Mouse (Mus musculus) midbrain, embryonic 12.5 days (tissue): Measurements from ENCODE around the gene Terb2. TPM values are rescaled to one million over a fixed set of nuclear protein-coding genes. Genes with fewer than 3 reads are reported as not detected.
A peak's percentile ranks its signal among the peaks of the same experiment; 100 is the strongest.
"Not testable (repeated sequence)": the region's sequence is repeated elsewhere in the genome, so short reads cannot be mapped to it uniquely, and the experiment has no call there.

ENCODE experiments used
- ATAC-seq: fragments of 200-750 bp; cut with Nextera tagmentation; 2 replicates; pipeline ENCODE4 v1.8.0; 2017; ENCODE audit warnings: low read depth, moderate TSS enrichment, moderate library complexity; ENCODE audit not compliant: low FRiP score
- H3K27ac ChIP-seq: fragments of 300-500 bp; sonication (generic); replicated peaks from 2 replicates; pipeline ENCODE4 v1.5.1; 2016; ENCODE audit warnings: mild to moderate bottlenecking
- H3K27me3 ChIP-seq: fragments of 300-500 bp; sonication (generic); 2 replicates; pipeline ENCODE4 v1.6.1; 2016; ENCODE audit warnings: mild to moderate bottlenecking
- H3K36me3 ChIP-seq: fragments of 300-500 bp; sonication (generic); 2 replicates; pipeline ENCODE4 v1.6.1; 2016
- H3K4me1 ChIP-seq: fragments of 300-500 bp; sonication (generic); 2 replicates; pipeline ENCODE4 v1.6.1; 2016
- H3K4me2 ChIP-seq: fragments of 300-500 bp; sonication (generic); replicated peaks from 2 replicates; pipeline ENCODE4 v1.6.1; 2016; ENCODE audit warnings: mild to moderate bottlenecking, moderate library complexity
- H3K4me3 ChIP-seq: fragments of 300-500 bp; sonication (generic); 2 replicates; pipeline ENCODE4 v1.5.1; 2016; ENCODE audit warnings: mild to moderate bottlenecking
- H3K9ac ChIP-seq: fragments of 300-500 bp; sonication (generic); replicated peaks from 2 replicates; pipeline ENCODE4 v1.6.1; 2016; ENCODE audit warnings: mild to moderate bottlenecking, moderate library complexity
- H3K9me3 ChIP-seq: fragments of 300-500 bp; sonication (generic); 2 replicates; pipeline ENCODE4 v1.6.1; 2016; ENCODE audit warnings: mild to moderate bottlenecking
- WGBS: fragments of 180-500 bp; shearing (Covaris S2); methylation state at CpG from one replicate; pipeline ENCODE4 v1.1.7; 2016; 5-methylcytosine and 5-hydroxymethylcytosine counted together
- polyA plus RNA-seq: library from polyadenylated mRNA; unstranded; fragments of >200 nt; fragmentation: Nextera tagmentation; extraction: Ambion mirVana; gene quantifications from 2 replicates; pipeline ENCODE4 v1.2.1, GENCODE M21; 2016

The Terb2 gene
- polyA plus RNA-seq, 1 experiment from 2014 or later = not detected

GRCm38 (mm10) chr2:122210534-122211228, 24.6 kb downstream of the Terb2 start:
- no peaks in the 10 kb centered on the region for H3K36me3 ChIP-seq
- H3K9ac ChIP-seq = no peak overlapping the region
- H3K9me3 ChIP-seq = no peaks in the 10 kb centered on the region
- no peak overlapping the region for H3K27ac ChIP-seq
- no peaks in the 10 kb centered on the region for H3K27me3 ChIP-seq
- H3K4me1 ChIP-seq = peaks cover 5% of the 10 kb centered on the region; the same call in 1 of the 2 replicates
- H3K4me2 ChIP-seq = no peak overlapping the region
- 50% methylated on average over 3 of the region's 3 CpGs for whole genome bisulfite sequencing
- no peak overlapping the region for H3K4me3 ChIP-seq
- ATAC-seq = peak; percentile 62; the same call in 1 of the 2 replicates

GRCm38 (mm10) chr2:122217075-122217474, 31.0 kb downstream of the Terb2 start:
- not testable (repeated sequence) for H3K9ac ChIP-seq

GRCm38 (mm10) chr2:122218234-122218633, 32.2 kb downstream of the Terb2 start:
- no peak overlapping the region for H3K9ac ChIP-seq
- H3K36me3 ChIP-seq = no peaks in the 10 kb centered on the region
- 87% methylated on average over 2 of the region's 2 CpGs for WGBS
- no peak overlapping the region for H3K4me2 ChIP-seq
- no peaks in the 10 kb centered on the region for H3K4me1 ChIP-seq
- no peaks in the 10 kb centered on the region for H3K27me3 ChIP-seq
- H3K4me3 ChIP-seq = no peak overlapping the region
- no peak for ATAC-seq
- no peaks in the 10 kb centered on the region for H3K9me3 ChIP-seq
- H3K27ac ChIP-seq = no peak overlapping the region

More at GRCm38 (mm10) chr2:122217075-122217474, 31.0 kb downstream of the Terb2 start:
- H3K4me3 ChIP-seq, H3K27me3 ChIP-seq, H3K9me3 ChIP-seq, ATAC-seq, H3K27ac ChIP-seq, H3K36me3 ChIP-seq, H3K4me1 ChIP-seq, H3K4me2 ChIP-seq: not testable (repeated sequence)
- 98% methylated on average over 4 of the region's 4 CpGs for WGBS

DNA sequence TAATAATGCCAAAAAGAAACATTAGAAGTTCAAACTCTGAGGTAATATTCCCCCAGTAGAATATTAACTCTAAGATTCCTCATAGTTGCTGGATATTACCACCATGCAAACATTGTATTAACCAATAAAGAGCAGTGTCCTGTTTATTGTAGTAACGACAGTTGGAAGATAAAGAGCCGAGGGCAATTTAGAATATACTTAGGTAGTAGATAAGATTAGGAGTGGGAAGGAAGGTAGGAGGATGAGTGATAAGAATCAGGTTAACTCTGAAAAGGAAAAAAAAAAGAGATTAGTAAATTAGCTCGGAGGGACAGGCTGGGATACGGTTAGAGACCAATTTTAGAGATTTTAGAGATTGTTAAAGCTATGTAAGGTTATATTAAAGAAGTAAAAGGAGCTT, 35.3 kb downstream of the Terb2 start:
- no peak overlapping the region for H3K4me3 ChIP-seq
- no peaks in the 10 kb centered on the region for H3K27me3 ChIP-seq
- no peak overlapping the region for H3K4me2 ChIP-seq
- no peak overlapping the region for H3K27ac ChIP-seq
- ATAC-seq = no peak
- no peaks in the 10 kb centered on the region for H3K9me3 ChIP-seq
- no peak overlapping the region for H3K9ac ChIP-seq
- 89% methylated on average over 4 of the region's 4 CpGs for WGBS
- H3K36me3 ChIP-seq = no peaks in the 10 kb centered on the region
- H3K4me1 ChIP-seq = no peaks in the 10 kb centered on the region

GRCm38 (mm10) chr2:122221798-122222197, 35.7 kb downstream of the Terb2 start:
- Histone ChIP-seq H3K36me3 (no peaks in the 10 kb centered on the region), H3K27me3 (no peaks in the 10 kb centered on the region), H3K4me2 (no peak overlapping the region), H3K9me3 (no peaks in the 10 kb centered on the region), H3K4me1 (no peaks in the 10 kb centered on the region), H3K4me3 (no peak overlapping the region), H3K9ac (no peak overlapping the region), H3K27ac (no peak overlapping the region)
- 70% methylated on average over 5 of the region's 5 CpGs for WGBS
- no peak for ATAC-seq

GRCm38 (mm10) chr2:122222272-122222671, 36.2 kb downstream of the Terb2 start:
- H3K27ac ChIP-seq = no peak overlapping the region
- H3K4me2 ChIP-seq = no peak overlapping the region
- no peak overlapping the region for H3K9ac ChIP-seq
- no peak overlapping the region for H3K4me3 ChIP-seq
- no peaks in the 10 kb centered on the region for H3K36me3 ChIP-seq
- no peaks in the 10 kb centered on the region for H3K4me1 ChIP-seq
- H3K9me3 ChIP-seq = no peaks in the 10 kb centered on the region
- no peak for ATAC-seq
- no peaks in the 10 kb centered on the region for H3K27me3 ChIP-seq
- 91% methylated on average over 5 of the region's 5 CpGs for WGBS

- H3K4me1 ChIP-seq = no peaks in the 10 kb centered on the region
- H3K27me3 ChIP-seq = no peaks in the 10 kb centered on the region
- no peak overlapping the region for H3K4me2 ChIP-seq
- no peak for ATAC-seq
- H3K4me3 ChIP-seq = no peak overlapping the region
- no peak overlapping the region for H3K27ac ChIP-seq
- no peaks in the 10 kb centered on the region for H3K36me3 ChIP-seq
- no peaks in the 10 kb centered on the region for H3K9me3 ChIP-seq
- no peak overlapping the region for H3K9ac ChIP-seq
Observed at GRCm38 (mm10) chr2:122223654-122224053, 37.6 kb downstream of the Terb2 start.

DNA sequence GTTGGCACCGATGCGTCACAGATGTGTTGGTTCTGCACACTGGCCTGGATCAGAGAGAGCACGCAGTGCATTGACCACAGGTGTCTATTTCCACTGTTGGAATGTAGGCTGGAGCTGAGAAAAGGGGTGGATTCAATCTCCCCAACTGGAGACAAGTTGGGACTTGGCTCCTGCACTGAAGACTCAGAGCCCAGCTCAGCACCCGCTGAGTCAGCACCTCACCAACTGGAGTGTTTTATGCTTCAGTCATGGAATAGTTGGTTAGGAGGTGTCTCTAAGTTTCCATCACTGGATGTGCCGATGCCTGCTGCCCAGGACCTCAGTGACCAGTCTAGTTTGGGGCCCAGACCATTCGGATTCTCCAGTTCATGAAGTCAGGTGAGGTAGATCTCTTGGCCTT, 44.3 kb downstream of the Terb2 start:
- ATAC-seq = no peak
- H3K4me3 ChIP-seq = no peak overlapping the region
- WGBS = 87% methylated on average over 6 of the region's 6 CpGs

GRCm38 (mm10) chr2:122231616-122232015, 45.5 kb downstream of the Terb2 start:
- no peak overlapping the region for H3K9ac ChIP-seq
- no peak overlapping the region for H3K4me3 ChIP-seq
- H3K9me3 ChIP-seq = no peaks in the 10 kb centered on the region
- H3K27ac ChIP-seq = no peak overlapping the region
- no peak overlapping the region for H3K4me2 ChIP-seq
- WGBS = 79% methylated on average over 9 of the region's 9 CpGs
- no peaks in the 10 kb centered on the region for H3K27me3 ChIP-seq
- no peak for ATAC-seq
- H3K36me3 ChIP-seq = no peaks in the 10 kb centered on the region
- H3K4me1 ChIP-seq = peaks cover 10% of the 10 kb centered on the region

More for the DNA sequence above, 44.3 kb downstream of the Terb2 start:
- Histone ChIP-seq H3K9ac (no peak overlapping the region), H3K9me3 (no peaks in the 10 kb centered on the region), H3K27me3 (no peaks in the 10 kb centered on the region), H3K36me3 (no peaks in the 10 kb centered on the region), H3K4me1 (peaks cover 10% of the 10 kb centered on the region), H3K27ac (no peak overlapping the region), H3K4me2 (no peak overlapping the region)

GRCm38 (mm10) chr2:122233341-122233740, 47.3 kb downstream of the Terb2 start:
- Histone ChIP-seq H3K36me3 (no peaks in the 10 kb centered on the region), H3K27me3 (no peaks in the 10 kb centered on the region), H3K4me1 (peaks cover 10% of the 10 kb centered on the region), H3K27ac (no peak overlapping the region), H3K4me2 (peak overlapping the region; percentile 86; the same call in 1 of the 2 replicates), H3K9ac (no peak overlapping the region), H3K4me3 (no peak overlapping the region), H3K9me3 (no peaks in the 10 kb centered on the region)
- 60% methylated on average over 5 of the region's 5 CpGs for WGBS
- no peak for ATAC-seq

GRCm38 (mm10) chr2:122233759-122234557, 47.9 kb downstream of the Terb2 start:
- ATAC-seq = peak; percentile 48
- 8% methylated on average over 26 of the region's 26 CpGs for WGBS

DNA sequence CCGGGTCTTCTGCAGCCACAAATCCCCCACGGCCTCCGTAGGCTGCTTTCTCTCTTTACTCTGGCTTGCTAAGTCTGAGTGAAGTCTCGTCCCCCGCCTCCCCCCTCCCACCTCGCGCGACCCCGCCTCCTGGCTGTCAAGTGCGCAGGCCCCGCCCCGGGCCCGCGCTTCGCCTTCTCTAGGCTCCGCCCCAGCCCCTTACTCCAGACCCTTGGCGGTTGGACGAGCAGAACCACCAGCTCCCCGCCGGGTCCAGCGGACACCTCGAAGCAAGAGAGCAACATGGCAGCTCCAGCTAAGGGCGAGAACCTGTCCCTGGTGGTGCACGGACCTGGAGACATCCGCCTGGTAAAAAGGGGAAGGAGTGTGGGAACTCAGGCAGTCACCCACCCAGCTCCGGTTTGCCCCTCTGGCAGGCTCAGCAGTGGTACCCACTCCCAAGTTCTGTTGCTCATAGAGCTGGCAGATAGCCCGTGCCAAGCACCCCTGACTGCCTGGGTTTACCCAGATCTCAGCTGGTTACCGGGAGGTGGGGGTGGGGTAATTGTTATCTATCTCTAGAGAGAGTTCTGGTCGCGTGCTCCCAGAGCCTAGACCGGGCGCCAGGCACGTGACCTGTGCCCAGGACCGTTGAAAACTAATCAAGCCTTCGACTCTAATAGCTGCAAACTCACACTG, 48.7 kb downstream of the Terb2 start, which contains the start of gene Sord:
TSS of gene Sord (plus strand) at position 139 of the 678 bp plus-strand sequence.
- H3K36me3 ChIP-seq = no peaks in the 10 kb centered on the region
- no peaks in the 10 kb centered on the region for H3K27me3 ChIP-seq
- H3K4me2 ChIP-seq = peak within 1 kb of the TSS; percentile 86
- H3K9me3 ChIP-seq = no peaks in the 10 kb centered on the region
- peak within 1 kb of the TSS; percentile 56 for H3K4me3 ChIP-seq
- H3K9ac ChIP-seq = peak within 1 kb of the TSS; percentile 58
- ATAC-seq = peak; percentile 96
- WGBS = under 1% methylated on average over 35 of the region's 35 CpGs
- peak within 1 kb of the TSS; percentile 71 for H3K27ac ChIP-seq
- peaks cover 10% of the 10 kb centered on the region for H3K4me1 ChIP-seq

More at GRCm38 (mm10) chr2:122233759-122234557, 47.9 kb downstream of the Terb2 start:
- Histone ChIP-seq H3K27me3 (no peaks in the 10 kb centered on the region), H3K4me3 (peak overlapping the region; percentile 56), H3K4me2 (peak overlapping the region; percentile 86), H3K9ac (peak overlapping the region; percentile 58), H3K4me1 (peaks cover 10% of the 10 kb centered on the region), H3K9me3 (no peaks in the 10 kb centered on the region), H3K36me3 (no peaks in the 10 kb centered on the region), H3K27ac (peak overlapping the region; percentile 71)
